Mouse (Mus musculus) cerebellum, adult 8-10 months (tissue): ENCODE results near the gene Tmem163.
A peak's percentile ranks its signal among the peaks of the same experiment; 100 is the strongest.

Source experiments
- DNase-seq: peaks from one replicate; pipeline ENCODE4 v3.0.0; 2022

Tmem163 gene

DNA sequence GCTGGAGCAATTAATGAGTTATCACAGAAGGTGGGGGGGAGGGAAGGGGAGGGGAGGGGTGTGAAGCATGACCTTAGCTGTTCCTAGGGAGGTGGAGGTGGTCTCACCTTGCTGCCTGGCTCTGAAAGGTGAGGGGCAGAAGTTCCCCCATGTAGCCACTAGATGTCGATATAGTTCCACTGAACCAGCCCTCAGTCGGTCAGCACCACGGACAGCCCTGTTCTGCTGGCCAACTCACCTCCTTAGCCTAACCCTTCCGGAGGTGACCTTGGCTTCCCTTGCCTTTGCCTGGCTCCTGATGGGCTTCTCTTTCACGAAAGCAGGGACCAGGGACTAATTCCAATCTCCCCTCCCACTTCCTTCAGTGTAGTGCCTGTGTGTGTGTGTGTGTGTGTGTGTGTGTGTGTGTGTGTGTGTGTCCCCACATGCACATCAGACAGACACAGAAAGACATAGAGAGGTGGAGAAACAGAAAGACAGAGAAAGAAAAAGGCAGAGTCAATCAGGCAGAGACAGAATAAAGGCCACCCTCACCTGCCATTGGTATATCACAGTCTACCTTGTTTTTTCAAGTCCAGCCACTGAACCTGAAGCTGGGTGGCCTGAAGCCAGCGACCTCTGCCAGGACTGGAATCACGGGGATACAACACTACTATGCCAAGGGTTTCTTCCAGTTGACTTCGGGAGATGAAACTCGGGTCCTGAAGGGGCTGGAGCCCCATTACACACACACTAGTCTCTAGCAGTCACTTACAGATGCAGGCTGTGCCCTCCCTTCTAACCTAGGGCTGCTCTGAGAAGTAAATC, 182.4 kb downstream of the Tmem163 start:
- DNase-seq: peak; percentile 77

DNA sequence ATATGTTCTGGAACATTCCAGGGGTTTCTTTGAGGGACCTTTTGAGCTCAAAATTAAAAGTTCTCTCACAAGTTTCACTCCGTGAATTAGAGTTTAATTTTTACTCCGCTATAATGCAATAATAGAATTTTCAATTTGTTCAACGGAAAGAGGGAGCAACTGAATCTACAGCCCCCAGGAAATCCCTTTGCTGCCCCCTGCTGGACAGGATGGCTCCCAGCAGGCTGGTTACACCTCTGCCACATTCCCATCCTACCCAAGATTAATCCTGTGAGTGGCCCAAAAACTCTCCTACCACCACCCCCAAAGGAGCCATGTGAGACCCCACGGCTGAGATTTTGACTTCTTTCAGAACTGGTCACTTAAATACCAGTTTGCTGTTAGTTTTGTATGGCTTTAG, 192.2 kb downstream of the Tmem163 start:
- no peak for DNase-seq

DNA sequence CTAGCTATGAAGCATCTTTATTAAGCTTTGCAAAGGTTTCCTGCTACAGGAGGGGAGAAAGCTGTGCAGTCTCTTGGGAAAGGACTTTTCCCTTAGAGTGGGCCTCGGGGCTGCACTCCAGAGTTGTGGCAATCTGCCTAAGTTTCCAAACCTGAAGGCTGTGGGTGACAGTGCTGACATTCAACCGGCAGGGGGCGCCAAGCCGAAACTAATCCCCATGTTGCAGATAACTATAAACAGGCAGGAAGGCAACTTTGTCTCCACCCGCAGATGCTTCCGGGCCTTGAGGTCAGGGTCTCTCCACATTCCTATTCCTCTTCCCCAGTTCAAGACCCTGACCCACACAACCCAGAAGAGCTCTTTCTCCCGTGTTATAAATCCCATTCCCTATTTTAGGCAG, 194.5 kb downstream of the Tmem163 start:
- peak; percentile 61 for DNase-seq

DNA sequence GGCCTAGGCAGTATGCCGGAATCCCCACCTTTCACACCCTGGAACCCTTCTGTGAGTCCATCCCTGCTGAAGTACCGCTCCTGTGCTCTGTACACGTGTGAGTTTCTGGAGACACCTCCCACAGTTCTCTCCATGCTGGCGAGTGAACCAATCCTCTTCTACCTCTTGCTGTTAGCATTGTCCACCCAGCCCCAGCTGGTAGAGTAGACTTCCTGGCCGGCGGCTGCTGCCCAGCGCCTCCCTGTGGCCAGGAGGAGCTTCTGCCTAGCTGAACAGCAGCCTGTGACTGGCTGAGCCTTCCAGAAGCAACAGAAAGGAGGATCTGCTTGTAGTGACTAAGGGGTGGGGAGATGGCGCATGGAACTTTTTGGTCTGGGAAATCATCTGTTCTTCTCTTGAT, 195.2 kb downstream of the Tmem163 start:
- no peak for DNase-seq

DNA sequence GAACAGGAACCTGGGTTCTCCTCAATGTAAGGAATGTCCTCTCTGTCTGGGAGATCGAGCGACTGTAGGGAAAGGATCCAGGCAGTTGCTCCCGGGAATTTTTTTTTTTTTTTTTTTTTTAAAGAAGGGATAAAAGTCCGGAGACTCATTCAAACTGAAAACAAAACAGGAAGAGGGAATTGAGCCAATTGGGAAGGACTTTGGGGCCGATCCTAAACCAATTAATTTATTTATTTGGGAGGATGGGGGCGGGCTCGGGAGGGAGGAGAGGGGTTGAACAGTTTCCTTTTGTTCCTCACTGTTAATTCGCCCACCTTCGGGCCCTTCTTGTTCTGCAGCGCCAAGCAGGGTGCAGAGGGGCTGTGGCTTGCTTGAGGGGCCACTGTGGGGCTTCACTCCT, 196.4 kb downstream of the Tmem163 start:
- DNase-seq: no peak

DNA sequence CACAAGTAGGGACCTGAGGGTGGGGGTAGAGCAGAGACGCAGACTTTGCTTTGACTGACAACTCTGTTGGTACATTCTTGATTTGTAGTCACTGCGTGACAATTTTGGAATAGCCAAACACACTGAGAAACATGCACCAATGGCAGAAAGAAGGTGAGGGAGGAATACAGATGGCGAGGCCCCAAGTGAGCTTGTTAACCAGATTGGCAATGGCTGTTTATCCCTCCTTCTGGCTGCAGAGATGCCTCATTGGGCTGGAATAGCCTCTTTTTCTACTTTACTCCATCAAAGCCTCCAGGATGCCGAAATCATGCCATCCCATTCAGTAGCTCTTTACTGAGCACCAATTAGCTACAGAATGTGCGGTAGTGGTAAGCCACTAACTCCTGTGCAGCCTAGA, 203.6 kb downstream of the Tmem163 start:
- no peak for DNase-seq

DNA sequence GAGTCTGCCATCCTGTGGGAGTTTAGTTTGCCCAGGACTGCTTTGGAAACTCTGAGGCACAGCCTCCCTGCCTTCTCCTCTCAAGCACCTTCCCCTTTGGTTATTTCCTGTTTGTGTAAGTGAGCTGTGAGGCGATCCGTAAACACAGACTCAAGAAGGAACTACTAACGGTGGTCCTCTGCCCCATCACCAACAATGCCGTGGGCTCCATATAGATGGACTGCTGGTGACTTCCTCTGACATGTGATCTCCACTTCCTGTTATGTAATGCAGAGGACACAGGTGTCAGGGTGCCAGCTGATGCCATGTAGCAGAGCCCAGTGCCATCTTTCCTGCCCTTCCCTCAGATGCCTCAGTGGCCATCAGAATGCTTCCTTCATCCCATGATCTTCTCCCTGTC, 209.2 kb downstream of the Tmem163 start:
- DNase-seq: no peak

DNA sequence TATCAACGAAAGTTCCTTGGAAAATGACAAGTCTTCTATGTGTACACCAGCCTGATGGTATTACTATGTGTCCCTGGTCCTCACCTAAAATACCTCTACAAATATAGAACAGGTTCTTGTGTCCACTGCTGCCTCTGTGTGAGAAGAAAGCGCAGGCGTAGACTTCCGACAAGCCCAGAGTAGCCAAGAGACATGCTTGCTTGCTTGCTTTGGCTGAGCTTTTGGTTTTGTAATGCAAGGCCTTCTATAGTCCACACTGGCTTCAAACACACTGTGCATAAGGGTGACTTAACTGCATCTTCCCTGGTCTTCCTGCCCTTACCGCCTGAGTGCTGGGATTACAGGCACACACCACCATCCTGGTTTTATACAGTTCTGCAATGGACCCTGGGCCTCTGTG, 212.1 kb downstream of the Tmem163 start:
- DNase-seq: no peak

DNA sequence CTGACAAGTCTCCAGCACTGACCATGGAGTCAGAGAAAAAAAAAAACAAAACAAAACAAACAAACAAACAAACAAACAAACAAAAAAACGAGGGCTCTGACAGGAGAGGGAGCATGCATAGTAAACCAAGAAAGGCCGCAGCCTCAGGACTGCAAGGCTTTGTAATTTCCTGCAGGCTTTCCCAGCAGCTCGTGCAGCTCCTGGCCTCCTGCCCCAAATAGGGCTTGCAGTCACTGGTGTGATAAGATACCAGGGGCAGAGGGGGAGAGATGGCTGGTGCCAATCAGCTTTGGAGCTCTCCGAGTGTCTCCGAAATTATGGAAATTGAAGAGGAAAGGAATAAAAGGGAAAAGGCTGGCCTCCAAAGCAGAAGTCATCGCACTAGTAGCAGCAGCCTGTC, 214.1 kb downstream of the Tmem163 start:
- DNase-seq: no peak

DNA sequence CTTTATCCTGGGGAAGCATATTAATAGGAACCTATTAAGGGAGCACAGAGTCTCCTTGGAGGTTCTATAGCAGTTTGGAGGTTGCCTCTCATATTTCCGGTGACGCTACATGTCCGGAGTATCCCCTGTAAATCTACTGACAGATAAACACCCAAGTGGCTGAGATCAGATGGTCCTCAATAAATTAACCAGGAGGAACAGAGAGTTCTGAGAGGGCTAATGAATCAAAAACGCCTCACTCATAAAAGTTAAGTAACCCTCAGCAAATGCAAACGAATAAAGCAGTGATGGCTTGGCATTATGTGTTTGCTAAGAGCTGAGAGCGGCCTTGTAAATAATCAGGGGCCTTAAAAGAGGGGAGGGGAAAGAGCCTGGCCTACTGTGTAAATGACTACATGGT, 215.3 kb downstream of the Tmem163 start:
- no peak for DNase-seq

DNA sequence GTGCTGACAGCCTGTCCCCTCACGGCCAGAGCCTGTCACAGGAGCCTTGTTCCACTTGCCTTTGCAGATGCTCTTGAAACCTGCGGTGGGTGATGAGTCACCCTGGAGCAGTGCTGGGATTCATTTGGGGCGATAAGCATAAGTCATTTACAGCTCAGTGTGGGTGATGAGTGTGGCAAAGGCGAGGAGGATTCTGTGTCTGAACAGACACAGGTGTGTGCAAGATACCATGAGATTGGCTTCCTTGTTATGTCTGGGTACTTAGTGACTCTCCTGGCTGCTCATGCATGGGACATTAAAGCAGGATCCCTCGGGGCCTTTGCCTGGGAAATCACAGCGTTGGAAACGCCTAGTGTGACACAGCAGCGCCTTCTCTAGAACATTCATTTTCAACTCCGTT, 218.3 kb downstream of the Tmem163 start:
- no peak for DNase-seq

DNA sequence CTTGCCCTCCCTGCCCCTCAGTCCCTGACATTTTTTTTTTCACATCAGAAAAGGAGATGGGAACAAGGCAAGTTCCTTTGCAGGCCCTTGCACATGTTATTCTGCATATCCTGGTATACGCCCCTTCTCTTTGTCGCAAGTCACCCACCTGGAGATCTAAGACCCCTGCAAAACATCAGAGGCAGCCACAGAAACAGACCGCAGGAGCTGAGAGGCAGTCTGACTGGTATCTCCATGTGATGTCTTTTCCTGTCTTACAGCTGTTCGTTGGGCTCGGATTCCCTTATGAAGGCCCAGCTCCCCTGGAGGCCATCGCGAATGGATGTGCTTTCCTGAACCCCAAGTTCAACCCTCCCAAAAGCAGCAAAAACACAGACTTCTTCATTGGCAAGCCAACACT, 219.8 kb downstream of the Tmem163 start:
- no peak for DNase-seq

DNA sequence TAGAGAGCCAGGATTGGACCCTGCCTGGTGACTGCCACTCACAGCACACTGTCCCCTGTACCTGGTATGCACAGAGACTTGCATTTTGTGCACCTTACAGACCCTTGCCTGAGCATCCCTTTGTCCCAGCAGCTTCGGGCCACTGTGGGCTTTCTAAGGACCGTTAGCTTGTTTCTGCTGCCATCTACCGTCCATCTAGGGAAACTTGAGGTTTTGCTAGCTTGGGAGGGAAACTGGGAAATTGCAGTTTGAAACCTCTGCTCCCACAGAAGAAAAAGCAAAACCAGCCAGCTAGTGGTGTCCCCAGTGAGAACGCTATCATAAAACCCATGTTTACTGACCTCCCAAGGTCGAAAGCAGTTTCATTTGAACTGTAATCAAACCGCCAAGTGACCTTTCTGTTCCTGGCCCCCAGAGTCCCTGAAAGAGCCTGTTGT, 220.3 kb downstream of the Tmem163 start:
- DNase-seq: peak; percentile 59

DNA sequence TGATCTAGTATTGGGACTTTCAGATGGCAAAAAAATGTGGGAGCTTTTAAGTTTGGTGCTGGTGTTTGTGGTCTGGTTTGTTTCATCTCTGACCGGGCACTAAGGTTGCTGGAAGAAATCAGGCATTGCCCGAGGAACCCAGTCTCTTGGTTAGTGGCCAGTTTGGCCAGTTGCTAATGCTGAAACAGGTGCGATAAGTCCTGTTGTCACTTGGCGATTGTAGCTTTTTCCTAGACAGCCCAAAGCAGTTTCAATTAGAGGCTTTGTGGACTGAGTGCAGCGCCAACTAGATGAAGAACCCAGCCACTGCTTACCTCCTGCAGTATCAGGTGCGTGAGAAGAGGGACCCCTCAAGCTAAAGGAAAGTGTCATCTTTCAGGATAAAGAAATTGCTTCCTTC, 226.0 kb downstream of the Tmem163 start:
- DNase-seq: no peak

DNA sequence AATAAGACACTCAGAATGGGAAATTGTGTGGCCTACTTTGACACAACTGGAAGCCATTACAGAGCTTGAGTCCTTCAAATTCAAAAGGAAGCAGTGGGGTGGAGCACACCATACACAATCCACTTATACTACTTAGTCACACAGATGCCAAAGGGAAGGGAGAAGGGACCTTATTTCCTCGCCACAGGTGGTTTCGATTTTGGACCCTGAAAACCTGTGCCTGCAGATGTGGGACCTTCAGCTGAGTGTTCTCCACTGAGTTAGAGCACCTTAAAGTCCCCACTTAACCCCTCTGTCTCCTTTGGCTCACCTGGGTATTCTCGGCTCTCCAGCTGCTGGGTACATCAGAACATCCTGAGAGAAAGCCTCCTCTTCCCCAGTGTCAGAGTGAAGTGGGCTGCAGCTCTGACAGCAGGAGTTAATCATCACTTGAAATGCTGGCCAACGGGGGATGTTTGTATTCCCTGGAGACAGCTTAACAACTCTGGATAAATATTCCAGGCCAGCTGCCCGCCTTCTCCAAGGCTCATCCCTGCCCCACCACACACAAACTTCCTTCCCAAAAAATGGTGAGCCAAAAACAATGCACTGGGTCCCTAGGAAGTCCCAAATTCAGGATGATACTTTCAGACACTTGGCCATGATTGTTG, 234.4 kb downstream of the Tmem163 start:
- no peak for DNase-seq

DNA sequence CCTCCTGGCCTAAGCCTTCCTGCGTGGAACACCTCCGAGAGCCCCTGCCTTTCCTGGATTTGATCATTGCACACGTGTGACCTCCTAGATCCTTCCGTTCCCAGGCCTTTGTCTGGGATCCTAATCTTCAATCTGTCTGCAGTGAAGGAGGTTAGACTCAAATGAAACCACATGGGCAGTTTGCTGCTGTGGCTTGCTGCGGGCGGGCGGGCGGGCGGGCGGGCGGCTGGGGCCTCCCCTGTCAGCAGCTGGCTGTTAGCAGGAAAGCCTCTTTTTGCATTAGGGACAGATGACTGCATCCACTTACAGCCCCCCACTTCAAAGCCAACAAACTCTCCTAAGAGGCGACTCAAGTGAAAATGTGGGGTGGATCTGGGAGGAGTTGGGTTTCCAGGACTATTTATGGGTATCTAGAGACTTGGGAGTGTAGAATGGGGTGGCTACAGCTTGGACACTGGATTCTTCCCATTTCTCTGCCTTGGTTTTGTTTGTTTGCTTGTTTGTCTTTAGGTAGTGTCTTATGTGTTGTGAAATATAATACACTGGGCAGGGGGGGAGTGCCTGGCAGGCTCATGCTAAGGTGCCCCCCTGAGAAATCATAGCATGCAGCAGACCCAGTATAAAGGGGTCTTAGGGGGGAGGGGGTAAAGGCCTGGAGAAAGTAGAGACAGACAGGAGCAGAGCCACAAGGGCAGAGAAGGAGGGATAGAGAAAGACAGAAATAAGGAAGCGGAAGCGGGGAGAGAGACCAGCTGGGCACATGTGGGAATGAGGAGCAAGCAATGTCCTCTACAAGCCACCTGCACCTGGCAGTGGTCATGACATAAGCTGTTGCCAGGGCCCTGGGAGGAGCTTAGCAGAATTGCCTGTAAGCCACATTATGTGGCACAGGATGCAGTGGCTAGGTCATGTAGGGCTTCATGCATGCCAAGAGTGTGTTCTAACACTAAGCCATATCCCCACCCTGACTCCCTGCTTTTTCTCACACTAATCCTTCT, 236.2 kb downstream of the Tmem163 start:
- no peak for DNase-seq

DNA sequence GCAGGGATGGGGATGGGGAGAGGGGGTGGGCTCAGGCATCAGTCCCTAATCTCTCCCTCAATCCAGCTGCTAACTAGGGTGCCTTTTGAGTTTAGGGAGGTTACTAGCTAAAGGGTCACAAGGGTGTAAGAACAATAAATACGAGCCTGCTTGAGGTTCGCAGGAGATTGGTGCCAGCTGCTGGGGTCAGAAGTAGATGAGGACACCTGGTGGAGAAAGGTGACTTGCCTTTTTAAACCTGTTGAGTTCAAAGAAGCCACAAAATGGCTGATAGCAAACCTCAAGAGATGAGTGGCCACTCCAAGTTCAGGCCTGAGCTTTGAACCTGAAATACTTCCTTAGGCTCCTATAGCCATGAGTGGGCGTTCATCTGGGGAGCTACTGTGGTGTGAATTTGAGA, 237.6 kb downstream of the Tmem163 start:
- DNase-seq: no peak

DNA sequence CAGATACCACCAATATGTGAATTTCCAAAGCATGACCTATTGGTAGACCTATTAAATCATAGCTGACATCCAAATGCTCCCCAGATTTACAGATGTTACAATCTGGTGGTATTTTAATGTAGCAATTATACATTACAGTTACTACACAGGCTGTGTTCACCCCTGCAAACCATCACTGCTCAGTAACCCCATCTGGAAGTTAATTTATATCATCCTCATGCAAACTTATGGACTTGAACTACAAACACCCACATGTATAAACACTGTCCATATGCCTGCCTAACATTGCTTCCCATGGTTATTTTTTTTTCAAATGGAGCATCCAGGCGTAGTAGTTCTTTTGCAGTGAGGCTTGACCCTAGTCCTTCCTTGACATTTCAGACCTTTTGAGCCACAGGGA, 238.3 kb downstream of the Tmem163 start:
- no peak for DNase-seq

DNA sequence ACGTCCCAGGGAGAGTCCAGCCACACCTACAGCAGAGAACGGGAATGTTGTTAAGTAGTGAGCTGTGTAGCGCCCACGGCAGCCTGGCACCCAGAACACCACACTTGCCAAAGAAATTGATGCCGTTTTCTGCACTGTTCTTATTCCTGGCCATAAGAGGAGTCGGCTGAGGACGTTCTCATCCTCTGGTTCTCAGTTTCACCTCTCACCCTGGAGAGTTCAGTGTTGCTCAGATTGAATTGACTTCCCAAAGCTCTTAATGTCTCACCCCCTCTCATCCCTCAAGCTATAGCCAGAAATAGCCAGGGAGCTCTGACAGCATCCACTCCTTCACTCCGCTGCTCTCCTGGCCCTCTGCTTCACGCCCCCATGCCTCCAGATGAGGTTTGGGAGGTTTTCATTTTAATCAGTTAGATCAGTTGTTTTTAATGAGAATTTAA, 239.9 kb downstream of the Tmem163 start:
- DNase-seq: no peak

DNA sequence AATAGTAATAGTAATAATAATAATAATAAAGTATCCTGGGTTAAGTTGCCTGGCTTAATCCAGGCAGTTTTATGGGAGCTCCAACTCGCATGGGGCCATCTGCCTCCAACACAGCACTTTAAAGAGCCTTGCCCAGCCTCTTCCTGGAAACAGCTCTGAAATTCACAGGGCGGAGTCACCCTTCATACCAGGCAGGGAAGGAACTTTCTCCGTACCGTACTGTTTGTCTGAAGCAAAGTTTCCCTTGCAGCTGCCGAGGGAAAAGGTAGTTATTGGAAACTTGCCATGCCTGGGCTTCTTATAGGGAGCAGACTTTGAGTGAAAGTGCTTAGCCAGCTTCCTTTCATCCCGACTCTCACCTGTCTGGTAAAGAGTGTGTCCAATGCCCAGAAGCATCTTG, 242.3 kb downstream of the Tmem163 start:
- DNase-seq: no peak
